Mouse (Mus musculus): ENCODE measurements at regions not wholly inside any gene's neighbourhood (a gene's known extent, or its start where the extent isn't known, plus 50 kb on each side); places are given as distances from the start of the nearest gene placed in this dataset.

GRCm38 (mm10) chr1:30460295-30460958 is 413.3 kb downstream of the Phf3 start:
- no peaks in the 10 kb centered on the region for H3K27me3 ChIP-seq (ENCODE audit: control insufficient read depth, insufficient read depth, low read length, poor library complexity, severe bottlenecking)
- H3K36me3 ChIP-seq (ENCODE audit: control insufficient read depth, insufficient read depth, low read length, poor library complexity, severe bottlenecking), result no peaks in the 10 kb centered on the region
- no peak for DNase-seq (ENCODE audit: low read depth, low spot score)

DNA sequence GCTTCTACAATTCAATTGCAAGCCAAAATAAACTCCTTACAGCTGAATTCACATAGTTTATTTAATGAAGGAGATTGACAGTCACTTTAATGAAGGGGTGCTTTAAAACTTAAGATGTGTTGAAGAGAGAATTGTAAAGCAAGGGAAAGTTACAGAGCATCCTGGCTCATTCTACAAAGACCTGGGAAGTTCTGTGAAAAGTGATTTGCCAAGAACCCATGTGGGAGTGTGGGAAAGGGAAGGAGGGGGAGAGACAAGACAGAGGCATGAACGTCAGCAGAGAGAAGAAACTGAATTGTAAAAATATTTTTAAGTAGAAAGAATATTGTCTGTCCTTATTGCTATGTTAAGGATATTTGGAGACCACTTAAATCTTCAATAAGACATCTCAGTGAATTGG is 435.8 kb downstream of the Phf3 start:
- DNase-seq (ENCODE audit: low read depth, low spot score), result no peak
- Histone ChIP-seq H3K27me3 (ENCODE audit: control insufficient read depth, insufficient read depth, low read length, poor library complexity, severe bottlenecking) (no peaks in the 10 kb centered on the region), H3K36me3 (ENCODE audit: control insufficient read depth, insufficient read depth, low read length, poor library complexity, severe bottlenecking) (no peaks in the 10 kb centered on the region)

- Histone ChIP-seq H3K36me3 (ENCODE audit: control insufficient read depth, insufficient read depth, low read length, poor library complexity, severe bottlenecking) (no peaks in the 10 kb centered on the region), H3K27me3 (ENCODE audit: control insufficient read depth, insufficient read depth, low read length, poor library complexity, severe bottlenecking) (no peaks in the 10 kb centered on the region)
- DNase-seq (ENCODE audit: low read depth, low spot score), result no peak
Measured at GRCm38 (mm10) chr1:30416582-30416981, 457.1 kb downstream of the Phf3 start.

GRCm38 (mm10) chr1:30414881-30415439 is 458.8 kb downstream of the Phf3 start:
- no peaks in the 10 kb centered on the region for H3K27me3 ChIP-seq (ENCODE audit: control insufficient read depth, insufficient read depth, low read length, poor library complexity, severe bottlenecking)
- no peaks in the 10 kb centered on the region for H3K36me3 ChIP-seq (ENCODE audit: control insufficient read depth, insufficient read depth, low read length, poor library complexity, severe bottlenecking)
- no peak for DNase-seq (ENCODE audit: low read depth, low spot score)
